Mouse (Mus musculus) left cerebral cortex, postnatal 36 days (tissue): ENCODE results near the gene A930018P22Rik. TPM values are rescaled to one million over a fixed set of nuclear protein-coding genes. Genes with fewer than 3 reads are reported as not detected.
A peak's percentile ranks its signal among the peaks of the same experiment; 100 is the strongest.

Experiments used
- DNase-seq, 2 experiments: peaks; one replicate each; pipeline ENCODE4 v3.0.0; 2021 to 2022; ENCODE audit warnings: low spot score in 2 of 2, mixed read lengths in 1 of 2
- intact Hi-C: fragments of 180-260 bp; cut with DNase I; formaldehyde crosslinking; loops from one replicate; pipeline ENCODE4 v1.15.1; 2025
- total RNA-seq, 2 experiments: library from RNA; stranded (reverse); gene quantifications; 2 replicates each; pipeline ENCODE4 v1.2.3; 2021

Gene A930018P22Rik
- total RNA-seq, 2 experiments from 2014 or later = not detected

DNA sequence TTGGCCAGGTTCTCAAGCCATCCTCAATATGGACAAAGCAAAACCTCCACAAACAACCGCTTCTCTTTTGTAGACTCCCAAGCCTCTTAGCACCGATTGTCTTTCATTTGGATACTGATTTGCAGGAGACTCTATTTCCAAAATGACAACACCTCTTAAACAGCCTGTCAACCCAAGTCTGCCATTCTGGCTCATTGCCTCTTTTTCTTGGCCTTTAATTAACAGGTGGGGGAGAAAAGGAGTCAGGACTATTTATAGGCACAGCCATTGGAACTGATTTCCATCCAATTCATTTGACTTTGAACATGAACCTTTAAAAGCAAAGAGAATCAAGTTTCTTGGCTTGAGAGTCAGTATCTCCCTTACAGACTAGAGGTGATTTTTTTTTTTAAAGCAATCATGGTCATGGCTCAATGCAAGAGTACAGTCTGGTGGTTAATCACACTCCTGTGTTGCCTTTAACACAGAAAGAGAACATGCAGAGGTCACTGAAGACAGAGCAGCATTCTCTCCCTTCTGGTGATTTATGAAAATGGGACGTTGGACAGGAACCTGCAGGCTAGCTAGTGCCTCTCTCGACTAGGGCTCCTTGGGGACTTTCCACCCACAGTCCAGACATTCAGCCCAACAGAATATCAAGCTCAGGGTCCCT is 25.5 kb downstream of the A930018P22Rik start:
- intact Hi-C loops = no loop called here
- no peak for DNase-seq

DNA sequence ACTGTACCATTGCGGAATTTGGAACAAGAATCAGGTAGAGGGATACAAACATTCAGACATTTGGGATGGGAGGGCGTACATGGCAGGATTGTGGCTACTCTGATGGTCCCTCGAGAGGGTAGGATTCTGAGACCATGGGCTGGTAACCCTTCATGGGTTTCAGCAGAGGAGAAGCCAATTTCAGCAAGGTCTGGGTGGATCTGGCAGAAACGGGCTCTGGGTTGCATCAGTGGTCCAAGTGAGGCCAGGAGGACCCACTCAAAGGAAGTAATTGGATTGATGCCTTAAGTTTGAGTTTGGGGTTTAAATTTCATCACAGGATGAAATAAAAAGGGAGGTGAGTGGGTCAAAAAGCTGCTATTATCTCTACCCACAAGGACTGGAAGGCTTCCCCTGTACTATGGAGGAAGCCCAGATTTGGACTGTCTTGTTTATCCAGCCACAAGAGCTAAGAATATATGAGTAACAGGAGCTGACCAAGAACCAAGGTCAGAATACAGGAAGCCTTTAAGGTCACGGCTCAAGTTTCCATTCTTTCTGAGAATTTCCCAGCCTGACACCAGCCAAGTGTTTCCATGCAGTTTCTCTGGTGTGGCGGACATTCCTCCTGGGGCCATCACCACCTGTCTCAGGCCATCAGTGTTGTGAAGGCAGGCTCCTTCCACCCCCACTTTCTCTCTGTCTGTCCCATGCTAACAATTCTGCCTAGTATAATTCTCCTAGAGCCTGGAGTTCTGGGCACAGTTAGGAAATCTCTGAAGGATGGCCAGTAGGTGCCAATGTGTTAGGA is 28.2 kb downstream of the A930018P22Rik start:
- intact Hi-C loops = no loop called here
- no peak for DNase-seq

DNA sequence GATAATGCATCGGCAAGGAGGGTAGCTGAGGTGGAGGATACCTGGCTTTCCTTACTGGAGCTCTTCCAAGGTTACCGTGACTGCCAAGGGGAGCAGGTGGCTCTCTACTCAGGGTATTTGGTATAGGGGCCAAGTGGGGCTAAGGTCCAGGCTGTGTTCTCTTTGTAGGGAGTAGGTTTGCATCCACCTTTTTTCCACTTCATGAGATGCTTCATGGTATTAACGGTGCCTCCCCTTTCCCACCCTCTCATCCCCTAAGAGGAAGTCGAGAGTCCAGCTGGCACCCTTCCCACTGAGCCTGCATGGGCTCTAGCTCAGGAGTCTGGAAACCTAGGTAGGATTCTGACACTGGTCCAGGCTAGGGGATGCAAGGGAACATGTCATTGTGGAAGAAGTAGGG is 30.8 kb downstream of the A930018P22Rik start:
- intact Hi-C loops = no loop called here
- no peak for DNase-seq

DNA sequence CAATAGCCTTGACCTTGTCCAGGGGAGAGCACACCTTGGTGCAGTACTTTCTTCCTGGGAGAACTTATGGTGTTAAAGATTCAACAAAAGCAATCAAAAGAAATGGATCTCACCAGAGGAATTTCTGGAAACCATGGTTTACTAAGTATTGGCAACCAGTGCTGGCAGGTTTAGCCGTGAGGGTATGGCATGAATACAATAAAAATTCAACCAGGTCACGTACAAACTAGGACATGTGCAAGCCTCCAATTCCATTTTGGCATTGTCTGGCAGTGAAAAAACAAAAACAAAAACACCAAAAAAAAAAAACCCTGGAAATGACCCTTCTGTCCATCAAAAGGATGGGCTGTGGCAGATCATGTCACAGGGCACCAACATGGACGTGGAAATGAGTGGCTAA is 31.3 kb downstream of the A930018P22Rik start:
- no peak for DNase-seq
- intact Hi-C loops = no loop called here

DNA sequence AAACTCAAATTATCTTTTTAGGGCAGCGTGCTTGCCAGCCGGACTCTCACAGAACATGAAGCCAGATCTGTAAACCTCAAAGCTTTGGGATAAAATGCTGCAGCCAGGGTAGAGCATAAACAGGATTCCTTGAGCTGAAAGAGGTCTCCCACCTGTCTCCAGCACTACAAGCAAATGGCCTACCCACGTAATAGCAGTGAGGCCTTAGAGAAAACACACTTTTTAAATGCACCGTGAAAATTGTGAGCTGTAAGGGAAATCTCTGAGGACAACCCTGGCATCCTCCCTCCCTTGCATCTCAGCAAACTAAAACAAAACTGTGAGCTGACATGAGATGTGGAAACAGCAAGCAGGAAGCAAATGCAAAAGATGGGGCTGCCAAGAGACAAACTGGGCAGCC is 35.3 kb downstream of the A930018P22Rik start:
- DNase-seq = no peak
- intact Hi-C loops = no loop called here

DNA sequence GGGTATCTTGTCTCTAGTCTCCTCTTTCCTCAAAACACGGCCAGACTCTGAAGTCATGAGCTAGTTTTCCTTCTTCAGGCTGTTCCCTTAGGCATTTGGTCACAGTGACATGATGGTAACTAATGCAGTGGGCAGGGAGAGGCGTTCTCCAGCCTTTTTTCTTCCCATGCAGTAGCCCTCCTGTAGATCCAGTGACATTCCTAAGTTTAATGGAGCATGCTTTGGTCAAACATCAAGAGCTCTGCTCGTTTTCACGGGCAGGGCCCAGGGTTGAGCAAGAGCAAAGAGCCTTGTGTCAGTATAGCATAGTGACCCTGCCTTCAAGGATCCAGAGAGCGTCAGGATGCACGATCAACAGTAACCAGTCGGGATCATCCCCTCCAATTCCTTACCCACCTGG is 40.8 kb downstream of the A930018P22Rik start:
- intact Hi-C loops = no loop called here
- DNase-seq = no peak

DNA sequence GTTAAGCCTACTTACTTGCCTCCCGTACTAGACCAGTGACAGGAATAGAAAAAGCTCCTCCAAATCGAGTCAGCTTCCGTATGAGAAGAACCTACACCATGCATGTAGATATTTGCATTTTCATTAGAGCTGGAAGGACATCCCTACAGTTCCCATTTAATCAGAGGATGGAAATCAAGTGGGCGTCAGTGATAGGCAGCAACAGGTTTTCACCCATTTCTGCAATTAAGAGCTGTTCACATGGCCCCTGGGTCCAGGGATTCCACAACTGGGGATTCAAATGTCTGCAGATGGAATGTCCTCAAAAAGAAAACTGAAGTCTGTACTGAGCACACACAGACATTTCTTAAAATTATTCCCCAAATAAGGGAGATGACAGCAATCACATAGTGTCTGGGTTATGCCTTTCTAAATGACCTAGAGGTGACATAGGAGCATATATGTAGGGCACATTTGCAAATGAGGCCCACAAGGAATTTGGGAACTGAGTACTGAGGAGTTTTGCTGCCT is 41.5 kb downstream of the A930018P22Rik start:
- DNase-seq = no peak
- intact Hi-C loops = no loop called here

DNA sequence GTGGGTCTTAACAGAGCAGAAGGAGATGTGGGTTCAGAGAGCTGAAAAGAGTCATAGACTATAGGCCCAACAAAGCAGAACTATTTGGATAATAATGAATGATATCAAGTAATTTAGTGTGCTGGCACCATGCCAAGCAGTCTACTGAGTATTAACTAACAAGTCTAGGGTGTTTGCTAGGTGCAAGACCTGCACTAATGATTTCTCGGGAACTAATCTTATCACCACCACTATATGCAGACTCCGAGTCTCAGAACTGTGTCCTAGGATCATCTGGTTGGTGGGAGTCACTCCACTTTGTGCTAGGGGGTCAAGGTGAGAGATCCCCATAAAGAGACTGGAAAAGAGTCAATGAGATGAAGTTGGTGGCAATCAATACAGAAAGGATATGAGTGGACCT is 43.1 kb downstream of the A930018P22Rik start:
- no peak for DNase-seq
- intact Hi-C loops = no loop called here

DNA sequence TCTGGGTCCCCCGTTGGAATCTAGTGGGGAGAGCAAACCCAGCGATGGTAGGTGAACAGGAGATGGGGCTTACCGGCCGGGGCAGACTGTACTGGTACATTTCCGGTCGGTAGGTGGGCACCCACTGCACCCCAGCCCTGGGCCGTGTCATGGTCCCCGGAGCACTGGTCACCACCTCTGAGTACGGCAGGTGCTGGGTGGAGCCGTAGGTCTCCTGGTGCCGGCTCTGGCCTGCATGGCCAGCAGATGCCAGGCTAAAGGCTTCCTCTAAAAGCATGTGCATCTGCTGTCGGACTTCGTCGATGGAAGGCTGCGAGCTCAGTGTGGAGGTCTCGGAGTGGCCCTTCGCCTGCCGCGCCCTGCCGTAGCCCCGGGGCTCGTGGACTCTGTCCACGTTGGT is 45.2 kb downstream of the A930018P22Rik start:
- intact Hi-C loops = no loop called here
- DNase-seq = no peak

DNA sequence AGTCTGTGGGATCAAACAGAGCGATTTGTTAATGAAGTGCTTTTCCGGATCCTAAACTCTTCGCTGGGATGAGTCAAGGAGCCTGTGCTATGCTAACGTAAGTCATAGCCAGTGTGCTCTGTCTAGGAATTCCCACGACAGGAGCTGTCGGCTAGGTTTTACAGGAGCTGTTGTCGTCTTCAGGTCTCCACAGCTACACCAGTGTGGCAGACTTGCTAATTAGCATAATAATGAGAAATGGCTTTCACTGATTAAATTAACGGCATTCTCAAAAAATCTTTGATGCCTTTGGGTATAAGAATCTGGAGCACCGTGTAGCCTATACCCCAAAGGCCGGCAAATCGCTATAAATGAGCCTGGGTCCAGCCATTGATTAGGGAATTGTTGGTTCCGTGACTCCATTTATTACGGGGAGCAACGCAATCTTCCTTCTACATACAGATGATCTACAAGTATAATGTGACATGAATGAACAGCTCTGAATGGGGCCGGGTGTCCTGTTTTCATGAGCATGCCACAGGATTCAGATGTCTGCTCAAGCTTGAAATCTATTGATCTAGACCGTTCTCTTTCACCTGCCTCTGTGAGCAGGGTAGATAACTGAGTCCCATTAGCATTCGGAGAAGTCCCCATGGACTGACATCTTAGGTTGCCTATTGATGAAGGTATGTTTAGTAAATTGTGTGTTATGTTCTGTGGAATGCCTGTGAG is 45.8 kb downstream of the A930018P22Rik start:
- no peak for DNase-seq
- intact Hi-C loops = no loop called here

DNA sequence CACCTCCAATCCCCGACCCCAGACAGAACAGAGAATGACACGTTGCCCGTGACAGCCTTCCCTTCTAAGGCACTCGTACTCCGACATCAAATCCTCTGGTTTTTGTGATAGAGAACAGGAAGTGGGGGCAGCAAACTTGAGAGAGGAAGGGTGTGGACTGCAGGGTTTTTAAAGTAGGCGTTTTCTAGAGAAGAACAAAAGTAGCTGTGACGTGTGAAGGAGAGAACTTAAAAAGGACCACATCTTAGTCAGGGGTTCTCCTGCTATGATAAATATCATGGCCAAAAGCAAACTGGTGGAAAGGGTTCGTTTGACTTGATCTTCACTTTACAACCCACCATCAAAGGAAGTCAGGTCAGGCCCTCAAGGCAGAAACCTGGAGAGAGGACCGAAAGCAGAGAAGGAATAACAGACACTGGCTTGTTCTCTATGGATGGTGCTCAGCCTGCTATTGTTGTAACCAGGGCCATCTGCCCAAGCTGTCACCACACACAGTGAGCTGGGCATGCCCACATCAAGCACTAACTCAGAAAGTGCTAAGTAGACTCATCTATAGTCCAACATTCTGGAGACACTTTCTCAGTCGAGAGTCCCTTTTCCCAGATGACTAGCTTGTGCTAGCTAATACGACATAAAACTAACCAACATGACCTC is 50.3 kb downstream of the A930018P22Rik start:
- intact Hi-C loops = no loop called here
- peak in 1 of 2 experiments; percentile 32 for DNase-seq

DNA sequence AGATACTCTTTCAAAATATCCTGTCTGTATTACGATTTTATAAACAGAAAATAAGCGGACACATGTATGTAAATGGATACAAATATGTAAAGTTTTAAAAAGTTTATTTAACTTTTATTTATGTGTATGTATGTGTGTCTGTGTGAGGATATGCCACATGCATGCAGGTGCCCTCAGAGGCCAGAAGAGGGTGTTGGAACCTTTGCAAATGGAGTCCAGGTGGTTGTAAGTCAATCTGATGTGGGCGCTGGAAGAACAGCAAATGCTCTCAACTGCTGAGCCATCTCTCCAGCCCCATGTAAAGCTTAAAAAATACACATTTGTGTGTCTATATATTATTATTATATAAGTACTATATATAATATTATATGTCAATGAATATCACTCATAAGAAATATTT is 50.9 kb downstream of the A930018P22Rik start:
- no peak for DNase-seq
- intact Hi-C loops = no loop called here

Other genes with a start within 250 kb of the A930018P22Rik start
- gene Lmo2, start 164.8 kb upstream of the A930018P22Rik start, total RNA-seq = 10 to 100 TPM; 15.5 to 17.7 TPM
- gene Fbxo3, start 95.0 kb upstream of the A930018P22Rik start, total RNA-seq = 10 to 100 TPM; 54.5 to 57.6 TPM
- gene 4931422A03Rik, start 94.4 kb upstream of the A930018P22Rik start, total RNA-seq = not detected
- gene Gm10912, start 56.9 kb upstream of the A930018P22Rik start, total RNA-seq = under 1 TPM; 0.32 to 0.95 TPM
- not detected for gene Gm10799, start 54.2 kb upstream of the A930018P22Rik start, total RNA-seq
- gene Cd59b, start 52.9 kb upstream of the A930018P22Rik start, total RNA-seq = 1 to 10 TPM in 1 of 2 experiments, under 1 TPM in 1; 0.42 to 1.2 TPM
- gene Cd59a, start 27.0 kb upstream of the A930018P22Rik start, total RNA-seq = 1 to 10 TPM; 3.7 to 4.1 TPM